Mouse (Mus musculus) testis, adult 2 months (tissue): ENCODE measurements around the gene Fgf10.

ENCODE experiments used
- CTCF ChIP-seq: fragments of 200-500 bp; IDR thresholded peaks from 2 replicates; pipeline ENCODE4 v1.5.1; 2012; ENCODE audit warnings: low read depth, mild to moderate bottlenecking, inconsistent platforms, low read length, moderate library complexity; ENCODE audit not compliant: control insufficient read depth, insufficient read depth, insufficient replicate concordance
- POLR2A ChIP-seq: fragments of 200-500 bp; IDR thresholded peaks from 2 replicates; pipeline ENCODE4 v1.6.1; 2012; ENCODE audit warnings: low read depth, mild to moderate bottlenecking, inconsistent platforms, low read length, moderate library complexity; ENCODE audit not compliant: control insufficient read depth

GRCm38 (mm10) chr13:118806662-118807061, 137.1 kb downstream of the Fgf10 start:
- TF ChIP-seq CTCF (no peak), POLR2A (no peak)
